Mouse (Mus musculus) 416B (cell line): ENCODE measurements at regions not wholly inside any gene's neighbourhood (a gene's known extent, or its start where the extent isn't known, plus 50 kb on each side); places are given as distances from the start of the nearest gene placed in this dataset.

Experiments used
- DNase-seq: peaks from one replicate; pipeline ENCODE4 v3.0.0; 2011; ENCODE audit warnings: low read depth

GRCm38 (mm10) chr11:114551262-114551661, 117.1 kb upstream of the Rpl38 start:
- no peak for DNase-seq

GRCm38 (mm10) chr11:114548658-114549057, 119.7 kb upstream of the Rpl38 start:
- DNase-seq = no peak

GRCm38 (mm10) chr11:114544212-114544611, 124.1 kb upstream of the Rpl38 start:
- no peak for DNase-seq

- no peak for DNase-seq
Observed at GRCm38 (mm10) chr11:114542167-114542566, 126.2 kb upstream of the Rpl38 start.

GRCm38 (mm10) chr11:114540503-114540902, 127.8 kb upstream of the Rpl38 start:
- DNase-seq = peak; percentile 27

- no peak for DNase-seq
Observed at GRCm38 (mm10) chr11:114536616-114537493, 131.5 kb upstream of the Rpl38 start.

- DNase-seq = no peak
Observed at GRCm38 (mm10) chr11:114535900-114536299, 132.4 kb upstream of the Rpl38 start.

GRCm38 (mm10) chr11:114534436-114534835, 133.9 kb upstream of the Rpl38 start:
- DNase-seq = no peak

- no peak for DNase-seq
Observed at GRCm38 (mm10) chr11:114531241-114531765, 137.0 kb upstream of the Rpl38 start.

- DNase-seq = no peak
Observed at GRCm38 (mm10) chr11:114528937-114529772, 139.2 kb upstream of the Rpl38 start.

- DNase-seq = peak; percentile 61
Observed at GRCm38 (mm10) chr11:114523444-114524238, 144.7 kb upstream of the Rpl38 start.

- no peak for DNase-seq
Observed at GRCm38 (mm10) chr11:114515278-114515677, 153.0 kb upstream of the Rpl38 start.

GRCm38 (mm10) chr11:114514126-114514525, 154.2 kb upstream of the Rpl38 start:
- DNase-seq = no peak

- no peak for DNase-seq
Observed at GRCm38 (mm10) chr11:114513446-114513845, 154.9 kb upstream of the Rpl38 start.

- DNase-seq = no peak
Observed at GRCm38 (mm10) chr11:114511994-114512393, 156.3 kb upstream of the Rpl38 start.

- no peak for DNase-seq
Observed at GRCm38 (mm10) chr11:114502562-114502961, 165.8 kb upstream of the Rpl38 start.

GRCm38 (mm10) chr11:114501869-114502540, 166.3 kb upstream of the Rpl38 start:
- DNase-seq = no peak

- no peak for DNase-seq
Observed at GRCm38 (mm10) chr11:114500416-114500815, 167.9 kb upstream of the Rpl38 start.

GRCm38 (mm10) chr11:114499665-114500064, 168.7 kb upstream of the Rpl38 start:
- no peak for DNase-seq

GRCm38 (mm10) chr11:114495520-114495921, 172.8 kb upstream of the Rpl38 start:
- no peak for DNase-seq

GRCm38 (mm10) chr11:114486455-114486854, 181.9 kb upstream of the Rpl38 start:
- no peak for DNase-seq
